In the genomic region with DNA sequence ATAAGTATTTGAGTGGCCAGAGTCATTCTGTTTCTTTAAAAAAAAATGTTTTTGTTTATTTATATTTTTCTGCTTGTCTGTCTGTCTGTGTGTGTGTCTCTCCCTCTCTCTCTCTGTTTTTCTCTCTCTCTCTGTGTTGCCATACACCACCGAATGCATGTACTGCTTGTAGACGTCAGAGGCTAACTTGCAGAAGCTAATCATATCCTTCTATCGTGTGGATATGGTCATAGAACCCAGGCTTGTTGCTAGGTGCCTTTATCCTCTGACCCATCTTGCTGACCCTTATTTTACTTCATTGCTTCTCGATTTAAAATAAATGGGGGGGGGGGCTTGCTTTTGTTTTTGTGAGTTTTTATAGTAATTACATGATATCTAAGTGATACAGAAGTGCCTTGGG, we compare ENCODE assay signal across 30 mouse cellular contexts. TPM values are rescaled to one million over a fixed set of nuclear protein-coding genes. Genes with fewer than 3 reads are reported as not detected.
DNase-seq lines count a peak whose midpoint lies in the region; ATAC-seq lines count a peak whose summit lies in the region.
"Had no signal": no experiment of that assay in that cellular context is flagged by ENCODE, and none has a peak within 500 bp of the region (broad histone marks: within the 10 kb centered on the region; RNA-seq: fewer than 3 reads in every experiment).

No protein-coding gene starts in this region.

- WGBS in heart, embryonic 10.5 days: 63% methylated on average over 4 of the region's 4 CpGs
- 71% methylated on average over 4 of the region's 4 CpGs for WGBS in heart, embryonic 11.5 days (ENCODE audit: insufficient replicate concordance)
- 63% methylated on average over 4 of the region's 4 CpGs for WGBS in heart, embryonic 16.5 days
- WGBS in midbrain, embryonic 12.5 days: 18% methylated on average over 4 of the region's 4 CpGs
- WGBS in midbrain, embryonic 13.5 days: 15% methylated on average over 4 of the region's 4 CpGs

- H3K4me2 ChIP-seq in heart, embryonic 11.5 days: no peak overlapping the region
- no peak overlapping the region for H3K4me2 ChIP-seq in heart, embryonic 16.5 days (ENCODE audit: low read depth, low read length)
- no peak overlapping the region for H3K4me2 ChIP-seq in midbrain, embryonic 12.5 days (replicated peaks)
- no peak overlapping the region for H3K4me2 ChIP-seq in midbrain, embryonic 13.5 days (replicated peaks)
- H3K4me2 ChIP-seq: embryonic facial prominence, embryonic 13.5 days; hindbrain, embryonic 14.5 days; kidney, embryonic 15.5 days had no signal

- ATAC-seq in heart, embryonic 11.5 days (replicated peaks; ENCODE audit: insufficient number of reproducible peaks, low FRiP score, low TSS enrichment): no peak
- ATAC-seq in heart, embryonic 16.5 days (replicated peaks; ENCODE audit: extremely low read depth, insufficient read depth, low FRiP score): no peak
- ATAC-seq in midbrain, embryonic 12.5 days (ENCODE audit: low FRiP score, low read depth): peak; percentile 75
- peak; percentile 66 for ATAC-seq in midbrain, embryonic 13.5 days

- no peak overlapping the region for H3K9ac ChIP-seq in heart, embryonic 11.5 days (ENCODE audit: low read depth, low read length)
- no peak overlapping the region for H3K9ac ChIP-seq in heart, embryonic 16.5 days (ENCODE audit: low read length)
- no peak overlapping the region for H3K9ac ChIP-seq in midbrain, embryonic 12.5 days (replicated peaks)
- H3K9ac ChIP-seq in midbrain, embryonic 13.5 days (replicated peaks): no peak overlapping the region
- H3K9ac ChIP-seq: embryonic facial prominence, embryonic 13.5 days; hindbrain, embryonic 14.5 days; kidney, embryonic 15.5 days; liver, embryonic 14.5 days had no signal

- peak overlapping the region; percentile 65; the same call in 1 of the 2 replicates for H3K27ac ChIP-seq in heart, embryonic 10.5 days
- H3K27ac ChIP-seq in heart, embryonic 11.5 days (ENCODE audit: low read depth, low read length): no peak overlapping the region
- H3K27ac ChIP-seq in heart, embryonic 16.5 days (ENCODE audit: low read length): peak overlapping the region; percentile 92
- peak overlapping the region; percentile 35 for H3K27ac ChIP-seq in midbrain, embryonic 12.5 days (replicated peaks)
- H3K27ac ChIP-seq in midbrain, embryonic 13.5 days: no peak overlapping the region
- H3K27ac ChIP-seq: embryonic facial prominence, embryonic 13.5 days; hindbrain, embryonic 14.5 days; kidney, embryonic 15.5 days; liver, embryonic 14.5 days; macrophage; stomach, postnatal 0 days had no signal

- peaks cover 42% of the 10 kb centered on the region for H3K4me1 ChIP-seq in heart, embryonic 10.5 days
- peaks cover 47% of the 10 kb centered on the region for H3K4me1 ChIP-seq in heart, embryonic 11.5 days (ENCODE audit: control insufficient read depth, insufficient read depth, low read length)
- peaks cover 65% of the 10 kb centered on the region for H3K4me1 ChIP-seq in heart, embryonic 16.5 days (ENCODE audit: control insufficient read depth, insufficient read depth, low read length)
- peaks cover 58% of the 10 kb centered on the region for H3K4me1 ChIP-seq in midbrain, embryonic 12.5 days
- H3K4me1 ChIP-seq in midbrain, embryonic 13.5 days (replicated peaks): peaks cover 50% of the 10 kb centered on the region

- no peaks in the 10 kb centered on the region for H3K36me3 ChIP-seq in heart, embryonic 10.5 days
- H3K36me3 ChIP-seq in heart, embryonic 11.5 days (ENCODE audit: control insufficient read depth, insufficient read depth, low read length): no peaks in the 10 kb centered on the region
- H3K36me3 ChIP-seq in heart, embryonic 16.5 days (ENCODE audit: control insufficient read depth, insufficient read depth): no peaks in the 10 kb centered on the region
- no peaks in the 10 kb centered on the region for H3K36me3 ChIP-seq in midbrain, embryonic 12.5 days
- no peaks in the 10 kb centered on the region for H3K36me3 ChIP-seq in midbrain, embryonic 13.5 days
- H3K36me3 ChIP-seq: embryonic facial prominence, embryonic 13.5 days; kidney, embryonic 15.5 days had no signal

- no peaks in the 10 kb centered on the region for H3K27me3 ChIP-seq in heart, embryonic 10.5 days (ENCODE audit: insufficient read depth, poor library complexity, severe bottlenecking)
- no peaks in the 10 kb centered on the region for H3K27me3 ChIP-seq in heart, embryonic 11.5 days (ENCODE audit: control insufficient read depth, insufficient read depth, low read length)
- no peaks in the 10 kb centered on the region for H3K27me3 ChIP-seq in heart, embryonic 16.5 days (ENCODE audit: control insufficient read depth, insufficient read depth, low read length)
- H3K27me3 ChIP-seq in midbrain, embryonic 12.5 days: peaks cover 50% of the 10 kb centered on the region
- H3K27me3 ChIP-seq in midbrain, embryonic 13.5 days: peaks cover 32% of the 10 kb centered on the region
- H3K27me3 ChIP-seq: embryonic facial prominence, embryonic 13.5 days had no signal

- intact Hi-C loops in heart, postnatal 25 days (cut with DNase I): no loop called here

- no peaks in the 10 kb centered on the region for H3K9me3 ChIP-seq in heart, embryonic 10.5 days
- no peaks in the 10 kb centered on the region for H3K9me3 ChIP-seq in heart, embryonic 11.5 days (replicated peaks; ENCODE audit: control insufficient read depth, low read length)
- no peaks in the 10 kb centered on the region for H3K9me3 ChIP-seq in heart, embryonic 16.5 days (replicated peaks; ENCODE audit: control insufficient read depth, low read length)
- no peaks in the 10 kb centered on the region for H3K9me3 ChIP-seq in midbrain, embryonic 12.5 days
- H3K9me3 ChIP-seq in midbrain, embryonic 13.5 days: no peaks in the 10 kb centered on the region
- H3K9me3 ChIP-seq: embryonic facial prominence, embryonic 13.5 days; kidney, embryonic 15.5 days had no signal

- no peak for DNase-seq in heart, embryonic 10.5 days (ENCODE audit: low spot score)
- no peak for DNase-seq in heart, postnatal 25 days (ENCODE audit: low spot score)
- DNase-seq in ovary, adult 18-20 months (ENCODE audit: low spot score): no peak
- DNase-seq: B cell, adult 2 months; cerebellum, adult 18-20 months; cerebellum, postnatal 10 days; gastrocnemius, postnatal 14 days; kidney, adult 18-20 months; kidney, postnatal 25 days; liver; lung, adult 2 months; lung, postnatal 10 days; right cerebral cortex, adult 18-20 months; thymus, adult 18-20 months; thymus, postnatal 25 days had no signal

- no peak overlapping the region for H3K4me3 ChIP-seq in heart, embryonic 10.5 days
- H3K4me3 ChIP-seq in heart, embryonic 11.5 days (ENCODE audit: low read depth, low read length): no peak overlapping the region
- no peak overlapping the region for H3K4me3 ChIP-seq in heart, embryonic 16.5 days (ENCODE audit: low read length)
- H3K4me3 ChIP-seq in midbrain, embryonic 12.5 days: no peak overlapping the region
- no peak overlapping the region for H3K4me3 ChIP-seq in midbrain, embryonic 13.5 days (replicated peaks)
- H3K4me3 ChIP-seq: embryonic facial prominence, embryonic 13.5 days; kidney, embryonic 15.5 days had no signal

RNA-seq across cellular contexts. Expression of gene E130114P18Rik, which starts 47.6 kb away (rescaled TPM):
- 0.33 and 1.1 TPM in 2 replicates for polyA plus RNA-seq in heart, embryonic 10.5 days (2016; fragmentation: Nextera tagmentation; extraction: Ambion mirVana)
- 0.72 and 0.73 TPM in 2 replicates for polyA plus RNA-seq in heart, embryonic 11.5 days (2014; fragmentation: Nextera tagmentation; extraction: Ambion mirVana)
- polyA plus RNA-seq in heart, embryonic 16.5 days (2015; fragmentation: Nextera tagmentation; extraction: Ambion mirVana): 0.47 and 0.75 TPM in 2 replicates
- not detected for total RNA-seq in heart, postnatal 25 days (2021)
- polyA plus RNA-seq in midbrain, embryonic 12.5 days (2016; fragmentation: Nextera tagmentation; extraction: Ambion mirVana): 11.5 and 16.5 TPM in 2 replicates
- 22.5 and 24.4 TPM in 2 replicates for polyA plus RNA-seq in midbrain, embryonic 13.5 days (2015; fragmentation: Nextera tagmentation; extraction: Ambion mirVana)
- total RNA-seq: common myeloid progenitor, adult 5-6 weeks; granulocyte monocyte progenitor cell, adult 5-6 weeks; megakaryocyte-erythroid progenitor cell, adult 5-6 weeks; neutrophil, adult 5-6 weeks had no signal
- polyA plus RNA-seq: liver, embryonic 14.5 days; macrophage; spleen, adult 2 months had no signal

RNA-seq across cellular contexts. Expression of gene Nfia, which starts 52.9 kb away (rescaled TPM):
- 14.4 and 19.6 TPM in 2 replicates for polyA plus RNA-seq in heart, embryonic 10.5 days (2016; fragmentation: Nextera tagmentation; extraction: Ambion mirVana)
- 27.5 and 33.7 TPM in 2 replicates for polyA plus RNA-seq in heart, embryonic 11.5 days (2014; fragmentation: Nextera tagmentation; extraction: Ambion mirVana)
- polyA plus RNA-seq in heart, embryonic 16.5 days (2015; fragmentation: Nextera tagmentation; extraction: Ambion mirVana): 37.3 and 42.0 TPM in 2 replicates
- total RNA-seq in heart, postnatal 25 days (2021): 100 to 1,000 TPM; 134 to 149 TPM
- polyA plus RNA-seq in midbrain, embryonic 12.5 days (2016; fragmentation: Nextera tagmentation; extraction: Ambion mirVana): 28.5 and 28.6 TPM in 2 replicates
- 31.7 and 36.2 TPM in 2 replicates for polyA plus RNA-seq in midbrain, embryonic 13.5 days (2015; fragmentation: Nextera tagmentation; extraction: Ambion mirVana)

Comparison
In these comparisons a context has a peak if more than half of its experiments do, and no peak if none do; other contexts are left out.
1. H3K27ac ChIP-seq: peak in heart, embryonic 10.5 days (single experiment), heart, embryonic 16.5 days (single experiment) and midbrain, embryonic 12.5 days (single experiment); none in heart, embryonic 11.5 days (single experiment) and midbrain, embryonic 13.5 days (single experiment).
2. ATAC-seq: peak in midbrain, embryonic 12.5 days (single experiment) and midbrain, embryonic 13.5 days (single experiment); none in heart, embryonic 11.5 days (single experiment) and heart, embryonic 16.5 days (single experiment).